Mouse (Mus musculus): Measurements from ENCODE around the gene G6pc. TPM values are rescaled to one million over a fixed set of nuclear protein-coding genes. Genes with fewer than 3 reads are reported as not detected.

The G6pc gene
- polyA plus RNA-seq, 1 experiment from 2014 or later = not detected

GRCm38 (mm10) chr11:101419610-101420009 lies 52.2 kb downstream of the G6pc start:
- H3K27ac ChIP-seq = no peak overlapping the region
- WGBS = 20% methylated on average over 3 of the region's 3 CpGs
- H3K4me2 ChIP-seq = no peak overlapping the region
- H3K36me3 ChIP-seq (replicated peaks) = no peaks in the 10 kb centered on the region
- no peaks in the 10 kb centered on the region for H3K9me3 ChIP-seq
- no peak overlapping the region for H3K4me3 ChIP-seq
- ATAC-seq (replicated peaks) = no peak
- H3K9ac ChIP-seq = no peak overlapping the region
- no peaks in the 10 kb centered on the region for H3K27me3 ChIP-seq (replicated peaks)
- peaks cover 18% of the 10 kb centered on the region for H3K4me1 ChIP-seq

GRCm38 (mm10) chr11:101420148-101420547 lies 52.8 kb downstream of the G6pc start:
- no peaks in the 10 kb centered on the region for H3K36me3 ChIP-seq (replicated peaks)
- no peaks in the 10 kb centered on the region for H3K27me3 ChIP-seq (replicated peaks)
- no peak overlapping the region for H3K9ac ChIP-seq
- no peak overlapping the region for H3K27ac ChIP-seq
- no peak overlapping the region for H3K4me2 ChIP-seq
- no peaks in the 10 kb centered on the region for H3K9me3 ChIP-seq
- no peak overlapping the region for H3K4me3 ChIP-seq
- WGBS = 89% methylated on average over 5 of the region's 5 CpGs
- H3K4me1 ChIP-seq = peaks cover 19% of the 10 kb centered on the region
- no peak for ATAC-seq (replicated peaks)

GRCm38 (mm10) chr11:101424105-101424851 lies 56.9 kb downstream of the G6pc start, which contains the start of gene Gm27029:
TSS of gene Gm27029 (minus strand) at chr11:101424796.
- H3K9ac ChIP-seq = peak within 1 kb of the TSS; percentile 74
- peaks cover 31% of the 10 kb centered on the region for H3K4me1 ChIP-seq
- no peaks in the 10 kb centered on the region for H3K9me3 ChIP-seq
- peak within 1 kb of the TSS; percentile 81 for H3K4me2 ChIP-seq
- H3K27me3 ChIP-seq (replicated peaks) = no peaks in the 10 kb centered on the region
- H3K36me3 ChIP-seq (replicated peaks) = no peaks in the 10 kb centered on the region
- WGBS = 7% methylated on average over 23 of the region's 23 CpGs
- H3K4me3 ChIP-seq = peak within 1 kb of the TSS; percentile 86
- H3K27ac ChIP-seq = peak within 1 kb of the TSS; percentile 91
- peak; percentile 48 for ATAC-seq (replicated peaks)

- WGBS = under 1% methylated on average over 81 of the region's 81 CpGs
- Histone ChIP-seq H3K4me3 (peak within 1 kb of the TSS; percentile 86), H3K36me3 (replicated peaks) (peaks cover 3% of the 10 kb centered on the region; the same call in 1 of the 2 replicates), H3K4me2 (peak within 1 kb of the TSS; percentile 81), H3K4me1 (peaks cover 31% of the 10 kb centered on the region), H3K9me3 (no peaks in the 10 kb centered on the region), H3K27me3 (replicated peaks) (no peaks in the 10 kb centered on the region), H3K27ac (peak within 1 kb of the TSS; percentile 91), H3K9ac (peak within 1 kb of the TSS; percentile 74)
- peak; percentile 95 for ATAC-seq (replicated peaks)
Observed at GRCm38 (mm10) chr11:101424925-101425813, 57.8 kb downstream of the G6pc start, which contains the start of the genes Rundc1 and Ptges3l. TSS of gene Rundc1 (plus strand) at chr11:101425085. TSS of gene Ptges3l (minus strand) at chr11:101425333.

- Histone ChIP-seq H3K4me3 (peak overlapping the region; percentile 86), H3K9ac (peak overlapping the region; percentile 74), H3K27ac (0 out of 2 replicates have a peak overlapping the region, but pooled peaks have one; percentile 91), H3K36me3 (replicated peaks) (peaks cover 7% of the 10 kb centered on the region), H3K4me1 (peaks cover 31% of the 10 kb centered on the region), H3K27me3 (replicated peaks) (no peaks in the 10 kb centered on the region), H3K9me3 (no peaks in the 10 kb centered on the region), H3K4me2 (peak overlapping the region; percentile 81)
- ATAC-seq (replicated peaks) = no peak
- WGBS = 69% methylated on average over 8 of the region's 8 CpGs
Observed at GRCm38 (mm10) chr11:101426165-101426564, 58.8 kb downstream of the G6pc start.

Small RNA genes lying within 50 kb of the gene (microRNA-seq; reads per million reads assigned to microRNA genes)
- gene Gm25593 (not detected), gene Mir6929 (not detected)

Other genes starting within 250 kb of the G6pc start
- 28.4 and 29.2 TPM in 2 replicates for gene Retreg3, start 247.7 kb upstream of the G6pc start, polyA plus RNA-seq (2015; fragmentation: Nextera tagmentation; extraction: Ambion mirVana)
- gene Tubg1, start 247.6 kb upstream of the G6pc start, polyA plus RNA-seq (2015; fragmentation: Nextera tagmentation; extraction: Ambion mirVana) = 76.1 and 84.7 TPM in 2 replicates
- gene Tubg2, start 211.7 kb upstream of the G6pc start, polyA plus RNA-seq (2015; fragmentation: Nextera tagmentation; extraction: Ambion mirVana) = 60.8 and 62.7 TPM in 2 replicates
- gene Cntnap1, start 197.0 kb upstream of the G6pc start, polyA plus RNA-seq (2015; fragmentation: Nextera tagmentation; extraction: Ambion mirVana) = 3.4 and 3.8 TPM in 2 replicates
- gene Plekhh3, start 196.2 kb upstream of the G6pc start, polyA plus RNA-seq (2015; fragmentation: Nextera tagmentation; extraction: Ambion mirVana) = 8.5 and 9.9 TPM in 2 replicates
- 0.31 and 0.36 TPM in 2 replicates for gene Ccr10, start 192.1 kb upstream of the G6pc start, polyA plus RNA-seq (2015; fragmentation: Nextera tagmentation; extraction: Ambion mirVana)
- 27.4 and 30.7 TPM in 2 replicates for gene Ezh1, start 141.1 kb upstream of the G6pc start, polyA plus RNA-seq (2015; fragmentation: Nextera tagmentation; extraction: Ambion mirVana)
- 86.5 and 103 TPM in 2 replicates for gene Ramp2, start 121.5 kb upstream of the G6pc start, polyA plus RNA-seq (2015; fragmentation: Nextera tagmentation; extraction: Ambion mirVana)
- 123 and 124 TPM in 2 replicates for gene Vps25, start 113.9 kb upstream of the G6pc start, polyA plus RNA-seq (2015; fragmentation: Nextera tagmentation; extraction: Ambion mirVana)
- gene Wnk4, start 107.0 kb upstream of the G6pc start, polyA plus RNA-seq (2015; fragmentation: Nextera tagmentation; extraction: Ambion mirVana) = 7.7 and 10.7 TPM in 2 replicates
- 0.93 and 1.3 TPM in 2 replicates for gene Cntd1, start 88.5 kb upstream of the G6pc start, polyA plus RNA-seq (2015; fragmentation: Nextera tagmentation; extraction: Ambion mirVana)
- gene Coa3, start 88.4 kb upstream of the G6pc start, polyA plus RNA-seq (2015; fragmentation: Nextera tagmentation; extraction: Ambion mirVana) = 202 and 204 TPM in 2 replicates
- 183 and 186 TPM in 2 replicates for gene Becn1, start 65.3 kb upstream of the G6pc start, polyA plus RNA-seq (2015; fragmentation: Nextera tagmentation; extraction: Ambion mirVana)
- gene Psme3, start 51.3 kb upstream of the G6pc start, polyA plus RNA-seq (2015; fragmentation: Nextera tagmentation; extraction: Ambion mirVana) = 115 and 120 TPM in 2 replicates
- gene Aoc2, start 42.5 kb upstream of the G6pc start, polyA plus RNA-seq (2015; fragmentation: Nextera tagmentation; extraction: Ambion mirVana) = 2.2 and 2.9 TPM in 2 replicates
- 0.06 TPM in 1 of 2 replicates, not detected in the other for gene Aoc3, start 37.0 kb upstream of the G6pc start, polyA plus RNA-seq (2015; fragmentation: Nextera tagmentation; extraction: Ambion mirVana)
- gene Aarsd1, start 50.1 kb downstream of the G6pc start, polyA plus RNA-seq (2015; fragmentation: Nextera tagmentation; extraction: Ambion mirVana) = 103 and 108 TPM in 2 replicates
- 8.3 and 8.7 TPM in 2 replicates for gene Gm27029, start 57.2 kb downstream of the G6pc start, polyA plus RNA-seq (2015; fragmentation: Nextera tagmentation; extraction: Ambion mirVana)
- gene Rundc1, start 57.5 kb downstream of the G6pc start, polyA plus RNA-seq (2015; fragmentation: Nextera tagmentation; extraction: Ambion mirVana) = 31.7 and 34.9 TPM in 2 replicates
- 1.7 and 2.0 TPM in 2 replicates for gene Ptges3l, start 57.8 kb downstream of the G6pc start, polyA plus RNA-seq (2015; fragmentation: Nextera tagmentation; extraction: Ambion mirVana)
- 197 and 212 TPM in 2 replicates for gene Rpl27, start 74.7 kb downstream of the G6pc start, polyA plus RNA-seq (2015; fragmentation: Nextera tagmentation; extraction: Ambion mirVana)
- gene Ifi35, start 80.8 kb downstream of the G6pc start, polyA plus RNA-seq (2015; fragmentation: Nextera tagmentation; extraction: Ambion mirVana) = 3.9 and 4.0 TPM in 2 replicates
- 68.3 and 77.4 TPM in 2 replicates for gene Rnd2, start 97.4 kb downstream of the G6pc start, polyA plus RNA-seq (2015; fragmentation: Nextera tagmentation; extraction: Ambion mirVana)
- 128 and 133 TPM in 2 replicates for gene Vat1, start 98.7 kb downstream of the G6pc start, polyA plus RNA-seq (2015; fragmentation: Nextera tagmentation; extraction: Ambion mirVana)
- gene Brca1, start 184.4 kb downstream of the G6pc start, polyA plus RNA-seq (2015; fragmentation: Nextera tagmentation; extraction: Ambion mirVana) = 1.5 and 2.8 TPM in 2 replicates
- 102 and 103 TPM in 2 replicates for gene Nbr1, start 184.6 kb downstream of the G6pc start, polyA plus RNA-seq (2015; fragmentation: Nextera tagmentation; extraction: Ambion mirVana)
- 3.1 and 4.5 TPM in 2 replicates for gene Tmem106a, start 214.7 kb downstream of the G6pc start, polyA plus RNA-seq (2015; fragmentation: Nextera tagmentation; extraction: Ambion mirVana)
- not detected in 2 replicates for gene Gm11634, start 231.7 kb downstream of the G6pc start, polyA plus RNA-seq (2015; fragmentation: Nextera tagmentation; extraction: Ambion mirVana)

All from midbrain, embryonic 15.5 days (tissue).